Mouse (Mus musculus) CH12.LX (cell line): ENCODE results near the gene Itga6.

Experiments used
- CTCF ChIP-seq, 2 experiments: IDR thresholded peaks in 1 of 2; conservative IDR thresholded peaks in 1 of 2; 2 replicates each; pipeline ENCODE4 v1.5.1; 2011 to 2012; ENCODE audit warnings: low read depth in 2 of 2, low read length in 2 of 2, improper control_type of control experiment in 1 of 2, inconsistent platforms in 1 of 2, mild to moderate bottlenecking in 1 of 2, moderate library complexity in 1 of 2
- MYC ChIP-seq: IDR thresholded peaks from 2 replicates; pipeline ENCODE4 v1.6.1; 2011; ENCODE audit warnings: low read depth, mild to moderate bottlenecking, improper control_type of control experiment, low read length
- NELFE ChIP-seq: IDR thresholded peaks from 2 replicates; pipeline ENCODE4 v1.6.1; 2011; ENCODE audit warnings: low read depth, low read length, improper control_type of control experiment
- ZKSCAN1 ChIP-seq: IDR thresholded peaks from 2 replicates; pipeline ENCODE4 v1.6.1; 2012; ENCODE audit warnings: low read depth, inconsistent platforms, low read length, improper control_type of control experiment, borderline replicate concordance

GRCm38 (mm10) chr2:71760091-71760490, 14.7 kb downstream of the Itga6 start:
- TF ChIP-seq CTCF (conservative IDR thresholded peaks at IDR 0.05 in 1 of 2, IDR thresholded peaks at IDR 0.05 in 1 of 2; ENCODE audit: low read depth in 2 of 2, low read length in 2 of 2) (no peak), NELFE (no peak), MYC (no peak), ZKSCAN1 (no peak)
